Mouse (Mus musculus): ENCODE results near the gene Gm11985. TPM values are rescaled to one million over a fixed set of nuclear protein-coding genes. Genes with fewer than 3 reads are reported as not detected.

Gm11985 gene
- not detected for polyA plus RNA-seq (2017; shearing (Covaris generic))

DNA sequence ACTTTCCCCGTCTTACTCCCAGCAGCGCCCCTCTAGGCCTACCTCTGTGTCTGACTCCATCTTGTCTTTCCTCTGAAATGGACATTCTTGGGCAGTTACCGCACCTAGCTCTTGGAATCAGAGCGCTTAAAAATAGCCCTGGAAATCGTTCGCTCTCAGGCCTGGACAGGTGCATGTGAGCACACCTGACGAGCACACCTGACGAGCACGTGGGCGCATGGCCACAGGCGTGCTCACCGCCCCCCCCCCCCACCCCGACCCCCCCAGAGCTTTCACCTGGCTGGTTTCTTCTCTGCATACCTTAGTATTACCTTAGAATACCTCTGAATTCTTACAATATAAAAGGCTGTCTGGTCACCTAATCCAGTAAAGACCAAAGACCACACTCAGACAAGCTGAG lies at the start of gene Gm11985:
TSS of gene Gm11985 (minus strand) at position 101 of the 400 bp plus-strand sequence.

GRCm38 (mm10) chr11:7213501-7214341 lies 25.4 kb upstream of the Gm11985 start, which contains the start of gene Igfbp3:
Igfbp3 (minus strand) TSS chr11:7213923.

GRCm38 (mm10) chr11:7197491-7197941 lies 9.1 kb upstream of the Gm11985 start, which contains the start of gene Igfbp1:
Igfbp1 (plus strand) TSS chr11:7197782.

Other genes with a start within 250 kb of the Gm11985 start
- gene Adcy1, start 125.1 kb downstream of the Gm11985 start, polyA plus RNA-seq (2017; shearing (Covaris generic)), result under 1 TPM; 0.12 to 0.65 TPM
- gene Igfbp1, start 9.2 kb upstream of the Gm11985 start, polyA plus RNA-seq (2017; shearing (Covaris generic)), result under 1 TPM in 1 of 2 experiments, not detected in 1; 0.13 TPM
- not detected for gene Igfbp3, start 25.4 kb upstream of the Gm11985 start, polyA plus RNA-seq (2017; shearing (Covaris generic))